Mouse (Mus musculus) 3134 (cell line): Measurements from ENCODE around the gene Vim.
A peak's percentile ranks its signal among the peaks of the same experiment; 100 is the strongest.
"Not testable (repeated sequence)": the region's sequence is repeated elsewhere in the genome, so short reads cannot be mapped to it uniquely, and the experiment has no call there.

ENCODE experiments used
- DNase-seq: peaks from one replicate; pipeline ENCODE4 v3.0.0-alpha.2; 2011; ENCODE audit warnings: low spot score; ENCODE audit not compliant: insufficient read length; ENCODE audit errors: extremely low read depth

The Vim gene

GRCm38 (mm10) chr2:13560396-13560795 is 13.3 kb upstream of the Vim start:
- DNase-seq: no peak

- DNase-seq: no peak
Measured at GRCm38 (mm10) chr2:13570122-13570521, 3.6 kb upstream of the Vim start.

DNA sequence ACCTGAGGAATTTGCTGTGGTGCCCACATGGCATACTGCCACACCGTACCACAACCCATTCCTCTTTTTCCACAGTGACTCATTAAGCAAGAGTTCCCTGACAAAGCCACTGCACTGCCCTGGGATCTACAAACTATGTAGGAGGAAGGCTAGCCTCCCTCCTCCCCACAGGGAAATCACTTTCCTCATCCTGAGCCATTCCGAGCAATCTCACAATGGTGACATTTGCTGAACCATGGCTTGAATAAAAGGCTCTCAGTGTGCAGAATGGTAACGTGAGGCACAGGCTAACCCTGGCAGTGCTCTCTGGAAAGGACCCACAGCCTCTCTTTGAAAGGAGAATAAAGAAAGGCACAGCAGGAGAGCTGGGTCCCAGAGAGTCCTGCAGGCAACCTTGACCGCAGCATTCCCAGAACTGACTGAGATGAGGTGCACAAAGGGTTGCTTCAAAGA is 1.6 kb upstream of the Vim start:
- peak; percentile 71 for DNase-seq

DNA sequence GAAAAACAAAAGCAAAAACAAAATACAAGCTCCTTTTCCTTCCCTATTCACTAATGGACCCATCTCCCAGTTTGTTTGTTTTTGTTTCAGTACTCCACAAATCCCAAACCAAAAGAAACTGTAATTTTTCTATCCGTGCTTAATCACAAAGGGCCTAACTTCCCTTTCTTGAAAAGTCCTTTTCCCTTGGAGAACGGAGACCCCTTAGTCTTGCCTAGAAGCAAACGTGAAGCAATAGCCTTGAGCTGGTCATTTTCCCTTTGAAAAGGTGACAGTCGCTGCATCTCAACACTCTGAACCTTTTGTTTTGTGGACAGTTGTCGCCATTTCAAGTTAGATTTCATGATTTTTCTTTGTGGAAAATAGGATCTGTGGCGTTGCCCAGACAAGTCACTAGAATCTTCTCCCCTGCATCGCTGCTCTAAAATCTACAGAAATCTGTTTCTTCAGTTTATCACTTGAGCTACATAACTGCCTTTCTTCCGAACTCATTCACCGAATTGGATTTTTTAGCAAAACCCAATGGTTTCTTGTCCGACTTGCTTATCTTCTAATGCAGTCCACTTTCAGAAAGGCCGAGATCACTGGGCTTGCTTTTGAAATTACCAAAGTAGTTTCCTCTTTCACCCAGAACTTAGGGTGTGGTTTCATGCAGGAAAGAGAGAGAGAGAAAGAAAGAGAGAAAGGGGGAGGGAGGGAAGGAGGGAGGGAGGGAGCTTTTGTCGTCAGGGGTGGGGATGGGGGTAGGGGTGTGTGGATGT is 900 bp upstream of the Vim start:
- DNase-seq: no peak

DNA sequence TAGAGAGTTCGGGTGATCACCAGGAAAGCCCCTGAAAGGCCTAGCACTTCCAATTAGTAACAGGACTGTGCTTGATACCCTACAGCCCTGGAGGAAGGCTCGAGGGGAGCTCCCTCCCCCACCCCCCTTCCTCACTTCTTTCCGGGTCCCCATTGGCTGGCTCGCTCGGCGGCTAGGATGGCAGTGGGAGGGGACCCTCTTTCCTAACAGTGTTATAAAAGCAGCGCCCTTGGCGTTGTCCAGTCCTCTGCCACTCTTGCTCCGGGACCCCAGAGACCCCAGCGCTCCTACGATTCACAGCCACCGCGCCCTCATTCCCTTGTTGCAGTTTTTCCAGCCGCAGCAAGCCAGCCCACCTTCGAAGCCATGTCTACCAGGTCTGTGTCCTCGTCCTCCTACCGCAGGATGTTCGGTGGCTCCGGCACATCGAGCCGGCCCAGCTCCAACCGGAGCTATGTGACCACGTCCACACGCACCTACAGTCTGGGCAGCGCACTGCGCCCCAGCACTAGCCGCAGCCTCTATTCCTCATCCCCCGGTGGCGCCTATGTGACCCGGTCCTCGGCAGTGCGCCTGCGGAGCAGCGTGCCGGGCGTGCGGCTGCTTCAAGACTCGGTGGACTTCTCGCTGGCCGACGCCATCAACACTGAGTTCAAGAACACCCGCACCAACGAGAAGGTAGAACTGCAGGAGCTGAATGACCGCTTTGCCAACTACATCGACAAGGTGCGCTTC is 506 bp downstream of the Vim start:
- DNase-seq: peak; percentile 92

- DNase-seq: no peak
Measured at GRCm38 (mm10) chr2:13574801-13575150, 1.0 kb downstream of the Vim start.

DNA sequence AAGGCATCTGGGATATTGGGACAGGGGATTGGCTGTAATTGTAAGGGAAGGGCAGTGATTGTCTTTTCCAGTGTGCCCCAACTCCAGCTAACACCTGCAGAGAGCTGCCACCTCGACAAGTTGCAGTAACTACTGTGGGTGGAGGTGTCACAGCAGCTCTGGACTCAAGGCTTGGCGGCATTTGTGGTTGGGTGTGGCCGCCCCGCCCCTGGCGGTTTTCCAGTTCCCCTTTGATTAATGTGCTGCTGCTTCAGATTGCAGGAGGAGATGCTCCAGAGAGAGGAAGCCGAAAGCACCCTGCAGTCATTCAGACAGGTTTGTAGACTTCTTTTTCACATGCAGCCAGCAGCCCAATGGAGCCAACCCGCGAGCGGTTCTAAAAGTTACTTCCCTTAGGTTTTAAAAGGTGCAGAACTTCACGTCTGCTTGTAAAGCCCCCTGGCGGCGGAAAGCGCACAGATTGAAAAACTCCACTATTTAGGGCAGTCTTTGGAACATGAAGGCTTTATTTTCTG is 1.6 kb downstream of the Vim start:
- peak; percentile 80 for DNase-seq

GRCm38 (mm10) chr2:13575926-13576325 is 2.2 kb downstream of the Vim start:
- no peak for DNase-seq

DNA sequence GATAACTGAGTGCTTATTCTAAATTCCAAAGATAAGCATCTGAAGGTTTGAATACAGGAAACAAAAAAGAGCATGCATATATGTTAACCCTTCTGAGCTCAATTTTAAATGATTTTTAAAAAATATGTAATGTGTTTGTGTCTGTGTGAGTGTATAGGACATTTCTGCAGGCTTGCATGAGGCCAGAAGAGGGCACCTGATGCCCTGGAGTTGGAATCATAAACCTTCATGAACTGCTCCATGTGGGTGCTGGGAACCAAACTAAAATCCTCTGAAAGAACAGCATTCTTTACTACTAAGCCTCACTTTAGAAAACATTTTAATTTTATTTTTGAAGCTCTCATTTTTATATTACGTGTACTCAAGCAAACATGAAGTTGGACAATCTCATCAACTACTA is 3.7 kb downstream of the Vim start:
- DNase-seq: no peak

DNA sequence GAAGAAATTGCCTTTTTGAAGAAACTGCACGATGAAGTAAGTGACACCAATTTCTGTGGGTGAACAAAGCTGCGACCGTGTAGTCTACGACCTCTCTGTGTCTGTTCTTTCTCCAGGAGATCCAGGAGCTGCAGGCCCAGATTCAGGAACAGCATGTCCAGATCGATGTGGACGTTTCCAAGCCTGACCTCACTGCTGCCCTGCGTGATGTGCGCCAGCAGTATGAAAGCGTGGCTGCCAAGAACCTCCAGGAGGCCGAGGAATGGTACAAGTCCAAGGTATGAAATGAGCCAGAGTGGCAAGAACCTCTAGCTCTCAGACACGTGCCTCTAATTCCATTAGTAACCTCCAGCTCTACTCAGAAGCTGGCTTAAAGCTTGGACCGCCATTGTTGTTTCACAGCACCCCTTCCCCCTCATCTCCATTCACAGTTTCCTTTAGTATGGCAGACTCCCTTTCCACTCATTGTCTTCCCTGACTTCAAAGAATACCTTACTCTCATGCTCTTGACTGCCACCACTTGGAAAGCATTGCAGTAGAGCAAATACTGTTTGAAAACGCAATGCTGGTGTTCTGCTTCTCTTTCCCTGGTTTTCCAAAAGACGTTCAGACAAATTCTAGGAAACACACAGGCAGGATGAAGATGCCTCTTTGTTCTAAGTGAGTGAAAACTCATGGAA is 4.9 kb downstream of the Vim start:
- DNase-seq: peak; percentile 60

GRCm38 (mm10) chr2:13579315-13579714 is 5.6 kb downstream of the Vim start:
- DNase-seq: no peak

GRCm38 (mm10) chr2:13579991-13580390 is 6.3 kb downstream of the Vim start:
- DNase-seq: no peak

GRCm38 (mm10) chr2:13582184-13582583 is 8.5 kb downstream of the Vim start:
- no peak for DNase-seq

- peak; percentile 66 for DNase-seq
Measured at GRCm38 (mm10) chr2:13583746-13584145, 10.0 kb downstream of the Vim start.

GRCm38 (mm10) chr2:13593328-13593727 is 19.6 kb downstream of the Vim start:
- no peak for DNase-seq

DNA sequence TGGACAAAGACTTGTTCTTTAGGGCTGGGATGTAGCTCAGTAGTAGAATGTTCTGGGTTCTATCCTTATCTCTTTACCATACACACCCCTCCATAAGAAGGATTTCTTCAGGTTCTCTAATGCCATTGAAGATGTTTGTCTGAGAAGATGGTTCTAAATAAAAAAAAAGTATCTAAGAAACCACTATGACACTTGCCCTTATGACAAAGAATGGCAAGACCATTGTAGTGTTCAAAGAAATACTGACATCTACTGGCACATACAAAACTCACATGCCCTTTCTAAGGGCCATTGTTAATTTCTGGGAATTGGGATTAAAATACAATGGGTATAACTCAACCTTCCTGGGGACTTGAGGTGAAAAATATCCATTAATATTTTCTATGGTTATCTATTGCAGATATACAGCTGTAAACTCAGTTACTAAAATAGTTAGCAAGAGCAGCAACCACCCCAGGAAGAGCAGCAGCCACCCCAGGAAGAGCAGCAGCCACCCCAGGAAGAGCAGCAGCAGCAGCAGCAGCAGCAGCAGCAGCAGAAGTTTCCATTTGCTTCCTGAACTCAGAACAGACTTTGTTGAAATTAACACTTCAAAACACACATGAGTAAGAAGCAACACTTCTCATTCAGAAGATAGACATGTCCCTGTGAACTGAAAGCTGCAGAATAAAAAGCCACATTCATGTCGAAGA is 23.4 kb downstream of the Vim start:
- peak; percentile 25 for DNase-seq

DNA sequence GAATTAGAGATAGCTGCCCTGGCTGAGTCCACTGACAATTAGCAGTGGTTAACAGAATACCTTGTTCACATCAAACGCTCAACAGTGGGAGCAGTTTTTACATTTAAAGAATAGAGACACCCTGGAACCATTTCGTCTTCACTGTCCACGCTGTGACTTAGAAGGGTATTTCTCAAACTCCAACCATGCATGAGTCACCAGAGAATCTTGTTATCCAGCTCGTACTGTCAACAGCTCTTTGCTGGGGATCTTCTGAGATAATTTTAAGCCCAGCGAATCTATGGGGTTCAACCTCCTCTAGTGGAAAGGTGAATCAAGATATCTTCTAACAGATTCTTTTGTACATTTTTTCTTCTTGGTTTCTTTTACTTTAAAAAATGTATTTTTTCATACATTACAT is 24.4 kb downstream of the Vim start:
- no peak for DNase-seq

DNA sequence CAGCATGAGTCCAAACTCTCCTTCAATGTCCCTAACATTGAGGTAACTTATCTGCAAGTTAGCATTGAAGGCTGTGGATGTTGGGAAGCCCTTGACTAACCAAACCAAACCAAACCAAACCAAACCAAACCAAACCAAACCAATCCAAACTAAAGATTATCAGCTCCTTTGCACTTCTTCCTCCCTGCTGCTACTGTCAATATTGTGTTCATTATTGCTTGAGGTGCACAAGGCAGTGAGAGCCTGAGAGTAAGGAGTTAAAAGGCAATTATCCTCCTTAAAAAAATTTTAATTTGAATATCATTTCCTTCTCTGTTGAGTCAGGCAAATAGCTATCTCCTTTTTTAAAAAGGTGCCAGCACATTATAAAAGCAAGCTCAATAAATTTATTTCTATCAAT is 29.4 kb downstream of the Vim start:
- DNase-seq: no peak

- not testable (repeated sequence) for DNase-seq
Measured at GRCm38 (mm10) chr2:13603636-13604035, 29.9 kb downstream of the Vim start.

DNA sequence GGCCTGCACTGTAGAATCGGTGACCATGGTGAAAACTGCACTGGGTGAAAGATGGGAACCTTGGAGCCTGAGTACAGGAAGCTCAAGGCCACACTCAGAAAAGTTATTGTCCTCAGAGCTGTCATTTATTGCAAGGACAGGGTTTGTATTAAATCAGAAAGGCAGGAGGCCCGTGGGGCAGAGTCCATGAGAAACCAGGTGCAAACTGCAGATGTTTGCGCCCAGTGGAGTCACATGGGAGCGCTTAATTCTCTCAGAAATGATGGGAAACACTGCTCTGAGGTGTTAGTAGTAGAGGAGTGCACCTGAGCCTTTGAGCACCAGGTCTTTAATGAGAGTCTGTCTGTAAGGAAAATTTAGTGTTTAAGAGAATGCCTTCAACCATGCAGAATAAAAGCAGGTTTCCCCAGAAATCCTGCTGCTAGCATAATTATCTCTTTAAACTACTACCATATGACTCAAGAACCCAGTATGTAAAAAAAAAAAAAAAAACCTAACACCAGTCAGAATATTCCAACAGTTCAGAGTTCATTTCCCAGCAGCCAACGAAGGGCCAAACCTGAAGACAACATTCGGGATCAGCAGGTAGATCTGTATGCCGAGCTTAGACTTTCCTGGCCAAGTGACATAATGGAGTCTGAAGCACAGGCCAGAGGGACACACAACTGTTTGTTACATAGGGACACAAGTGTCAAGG is 56.6 kb downstream of the Vim start:
- no peak for DNase-seq
